ENCODE assay signal across 7 mouse cellular contexts in genomic region chr11:62788935-62789616, GRCm38 (mm10). TPM values are rescaled to one million over a fixed set of nuclear protein-coding genes. Genes with fewer than 3 reads are reported as not detected.
DNase-seq lines count a peak whose midpoint lies in the region; ATAC-seq and TF ChIP-seq lines count a peak whose summit lies in the region.

TSS of gene Zfp286 (minus strand) at chr11:62789462.

- WGBS in heart, embryonic 13.5 days: 7% methylated on average over 34 of the region's 34 CpGs
- 6% methylated on average over 34 of the region's 34 CpGs for WGBS in kidney, embryonic 16.5 days
- 4% methylated on average over 34 of the region's 34 CpGs for WGBS in midbrain, postnatal 0 days

- DNase-seq in brain, embryonic 18.5 days (ENCODE audit: low read depth, low spot score): peak; percentile 92
- peak; percentile 70 for DNase-seq in fibroblast of lung, adult 2 months (ENCODE audit: low read depth)
- DNase-seq in liver: peak; percentile 81
- DNase-seq in midbrain, postnatal 0 days (ENCODE audit: low spot score): peak; percentile 98
- peak; percentile 24 to 75 for DNase-seq in spleen, postnatal 10 days (ENCODE audit: low spot score in 2 of 2)

- H3K36me3 ChIP-seq in heart, embryonic 13.5 days: peaks cover 31% of the 10 kb centered on the region
- peaks cover 19% of the 10 kb centered on the region for H3K36me3 ChIP-seq in kidney, embryonic 16.5 days (ENCODE audit: insufficient read depth, low read length)
- H3K36me3 ChIP-seq in midbrain, postnatal 0 days (ENCODE audit: insufficient read depth, low read length): peaks cover 11% of the 10 kb centered on the region

- H3K4me1 ChIP-seq in heart, embryonic 13.5 days: peaks cover 13% of the 10 kb centered on the region; the same call in 1 of the 2 replicates
- peaks cover 8% of the 10 kb centered on the region for H3K4me1 ChIP-seq in kidney, embryonic 16.5 days (ENCODE audit: insufficient read depth, low read length)
- H3K4me1 ChIP-seq in midbrain, postnatal 0 days (ENCODE audit: insufficient read depth, low read length): no peaks in the 10 kb centered on the region

- H3K27ac ChIP-seq in heart, embryonic 13.5 days (replicated peaks): no peak within 1 kb of the TSS; the same call in 1 of the 2 replicates
- H3K27ac ChIP-seq in kidney, embryonic 16.5 days (ENCODE audit: low read length): no peak within 1 kb of the TSS; the same call in 1 of the 2 replicates
- peak within 1 kb of the TSS; percentile 82 for H3K27ac ChIP-seq in midbrain, postnatal 0 days (ENCODE audit: low read depth, low read length)

- no peaks in the 10 kb centered on the region for H3K9me3 ChIP-seq in heart, embryonic 13.5 days
- peaks cover 1% of the 10 kb centered on the region; the same call in 1 of the 2 replicates for H3K9me3 ChIP-seq in kidney, embryonic 16.5 days (ENCODE audit: low read length)
- no peaks in the 10 kb centered on the region for H3K9me3 ChIP-seq in midbrain, postnatal 0 days (ENCODE audit: low read length)

- no peaks in the 10 kb centered on the region for H3K27me3 ChIP-seq in heart, embryonic 13.5 days (replicated peaks)
- no peaks in the 10 kb centered on the region for H3K27me3 ChIP-seq in kidney, embryonic 16.5 days (ENCODE audit: insufficient read depth, low read length)
- H3K27me3 ChIP-seq in midbrain, postnatal 0 days (ENCODE audit: insufficient read depth, low read length): no peaks in the 10 kb centered on the region

- H3K4me2 ChIP-seq in heart, embryonic 13.5 days: peak within 1 kb of the TSS; percentile 84
- peak within 1 kb of the TSS; percentile 85 for H3K4me2 ChIP-seq in kidney, embryonic 16.5 days (replicated peaks; ENCODE audit: low read depth, low read length)
- H3K4me2 ChIP-seq in midbrain, postnatal 0 days (ENCODE audit: low read depth, low read length, poor library complexity, severe bottlenecking): peak within 1 kb of the TSS; percentile 95

- 0 out of 2 replicates have a peak, but pooled peaks have one; percentile 2 for TF ChIP-seq CTCF in midbrain, postnatal 0 days (IDR thresholded peaks at IDR 0.05)

- peak within 1 kb of the TSS; percentile 72 for H3K4me3 ChIP-seq in heart, embryonic 13.5 days
- H3K4me3 ChIP-seq in kidney, embryonic 16.5 days (ENCODE audit: low read length): peak within 1 kb of the TSS; percentile 64
- H3K4me3 ChIP-seq in midbrain, postnatal 0 days (ENCODE audit: low read depth, low read length): peak within 1 kb of the TSS; percentile 56

- peak; percentile 63; the same call in 1 of the 2 replicates for ATAC-seq in heart, embryonic 13.5 days (ENCODE audit: extremely low read depth, insufficient number of reproducible peaks, low FRiP score, low TSS enrichment)
- ATAC-seq in kidney, embryonic 16.5 days (ENCODE audit: low FRiP score, low TSS enrichment): peak; percentile 96
- peak; percentile 95 for ATAC-seq in midbrain, postnatal 0 days (ENCODE audit: low FRiP score)

- H3K9ac ChIP-seq in heart, embryonic 13.5 days: peak within 1 kb of the TSS; percentile 87
- H3K9ac ChIP-seq in kidney, embryonic 16.5 days (replicated peaks; ENCODE audit: low read length): peak within 1 kb of the TSS; percentile 81
- H3K9ac ChIP-seq in midbrain, postnatal 0 days (replicated peaks; ENCODE audit: low read length, poor library complexity, severe bottlenecking): peak within 1 kb of the TSS; percentile 69

RNA-seq across cellular contexts. Expression of gene Zfp286, which starts in this region (rescaled TPM):
- 9.9 and 10.2 TPM in 2 replicates for polyA plus RNA-seq in heart, embryonic 13.5 days (2015; fragmentation: Nextera tagmentation; extraction: Ambion mirVana)
- polyA plus RNA-seq in kidney, embryonic 16.5 days (2015; fragmentation: Nextera tagmentation; extraction: Ambion mirVana): 18.5 and 21.9 TPM in 2 replicates
- total RNA-seq in midbrain, postnatal 0 days (2014; rRNA removed): 20.1 and 25.0 TPM in 2 replicates
- 15.6 and 16.9 TPM in 2 replicates for polyA plus RNA-seq in midbrain, postnatal 0 days (2015; fragmentation: Nextera tagmentation; extraction: Ambion mirVana)
